Mouse (Mus musculus) right cerebral cortex, adult 2 months (tissue): Measurements from ENCODE around the gene Itfg2.

Experiments used
- DNase-seq, 2 experiments: peaks; one replicate each; pipeline ENCODE4 v3.0.0; 2021 to 2022; ENCODE audit warnings: low spot score in 2 of 2

Gene Itfg2

DNA sequence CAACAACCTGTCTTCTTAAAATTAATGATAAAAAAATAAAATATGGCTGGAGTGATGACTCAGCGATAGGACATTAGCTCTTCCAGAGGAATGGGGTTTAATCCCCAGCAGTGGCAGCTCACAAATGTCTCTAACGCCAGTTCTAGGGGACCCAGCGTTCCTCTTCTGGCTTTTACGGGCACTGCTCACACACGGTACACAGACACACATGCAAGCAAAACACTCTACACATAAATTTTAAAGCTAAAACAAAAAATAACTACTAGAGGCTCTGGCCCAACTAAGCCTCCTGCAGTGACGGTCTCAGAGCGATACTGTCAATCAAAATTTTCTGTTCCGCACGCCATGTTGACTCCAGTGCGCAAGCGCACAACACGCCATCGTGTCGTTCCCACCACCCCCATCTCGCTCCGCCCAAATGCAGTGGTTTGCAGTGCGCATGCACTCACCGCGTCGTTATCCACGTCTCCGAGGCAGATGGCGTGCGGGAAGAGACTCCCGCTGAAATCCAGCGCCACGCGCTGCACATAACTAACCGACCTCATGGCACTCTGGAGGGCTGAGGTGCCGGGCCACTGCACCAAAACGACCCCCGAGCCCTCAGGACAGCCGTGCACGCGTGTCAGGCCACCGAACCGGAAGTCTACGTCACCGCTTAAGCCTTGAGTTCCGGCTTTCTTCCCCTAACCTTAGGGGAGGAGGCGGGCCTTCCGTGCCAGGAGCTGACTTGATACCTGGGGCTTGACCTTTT lies at the start of gene Itfg2:
TSS of gene Itfg2 (minus strand) at position 663 of the 751 bp plus-strand sequence.
- DNase-seq = peak; percentile 97 to 98

DNA sequence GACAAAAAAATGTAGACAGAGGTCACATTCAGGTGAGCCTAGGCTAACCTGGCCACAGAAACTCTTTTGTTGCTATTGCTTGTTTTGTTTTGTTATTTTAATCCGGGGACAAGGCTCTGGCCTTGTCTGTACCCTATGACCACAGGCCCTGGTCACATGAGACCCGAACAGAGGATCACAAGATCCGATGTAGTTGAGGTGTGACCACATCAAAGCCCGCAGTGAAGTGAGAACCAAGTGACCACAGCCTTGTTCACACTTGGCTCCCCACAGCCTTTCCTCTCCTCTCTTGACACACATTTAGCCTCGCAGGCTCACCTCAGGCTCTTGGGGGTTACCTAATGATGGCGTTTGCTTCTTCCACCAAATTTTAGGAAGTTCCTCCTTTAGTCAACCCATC lies 49.4 kb upstream of the Itfg2 start:
- no peak for DNase-seq

DNA sequence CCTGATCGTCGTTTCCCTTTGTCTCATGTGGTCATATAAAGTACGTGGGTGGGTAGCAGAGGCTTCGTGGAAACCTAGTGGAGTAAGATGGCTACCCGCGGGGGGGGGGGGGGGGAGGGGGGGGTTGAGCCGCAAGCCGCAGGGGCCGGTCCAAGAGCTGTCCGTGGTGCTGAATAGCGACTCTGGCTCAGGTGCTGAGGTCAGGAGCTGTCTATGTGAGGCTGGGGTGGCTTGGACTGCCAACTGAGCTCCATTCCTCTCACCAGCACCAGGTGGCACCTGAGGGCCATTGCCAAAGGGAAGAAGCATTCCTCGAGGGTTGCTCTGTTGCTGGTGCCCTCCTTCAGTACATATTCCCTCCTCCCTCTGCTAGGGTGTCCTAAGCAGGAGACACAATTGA lies 44.7 kb upstream of the Itfg2 start:
- no peak for DNase-seq

DNA sequence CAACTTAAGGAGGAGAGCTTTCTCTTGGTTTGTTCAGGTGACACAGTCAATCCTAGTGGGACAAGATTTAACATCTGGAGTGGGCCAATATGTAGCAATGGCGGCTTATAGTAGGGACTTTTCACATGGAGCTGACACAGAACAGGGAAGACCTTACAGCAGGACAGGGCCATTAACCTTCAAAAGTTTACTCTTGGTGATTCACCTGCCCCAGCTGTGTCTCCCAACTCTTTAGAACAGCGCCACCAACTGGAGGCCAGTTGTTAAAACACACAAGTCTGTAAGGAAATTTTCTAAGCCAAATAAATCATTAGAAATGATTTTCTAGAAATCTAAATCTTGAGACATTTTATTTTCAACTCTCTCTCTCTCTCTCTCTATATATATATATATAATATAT lies 42.6 kb upstream of the Itfg2 start:
- DNase-seq = no peak

DNA sequence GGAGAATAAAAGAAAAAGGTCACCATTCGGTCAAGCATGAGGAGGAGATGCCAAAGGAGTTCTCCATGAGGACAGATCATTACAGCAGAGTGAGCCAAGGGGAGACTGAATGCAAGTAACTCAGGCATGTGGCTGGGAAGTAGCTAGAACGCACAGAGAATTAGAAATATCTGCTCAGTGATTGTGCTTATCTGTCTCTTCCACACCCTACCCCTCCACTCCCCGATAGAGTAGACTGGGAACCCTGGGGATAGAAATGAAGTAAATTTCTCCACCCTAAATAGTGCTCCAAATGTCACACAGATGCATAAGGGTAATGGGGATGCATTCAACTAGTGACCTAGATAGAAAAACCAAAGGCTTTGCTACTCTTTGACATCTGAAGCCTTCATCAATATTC lies 41.8 kb upstream of the Itfg2 start:
- no peak for DNase-seq

DNA sequence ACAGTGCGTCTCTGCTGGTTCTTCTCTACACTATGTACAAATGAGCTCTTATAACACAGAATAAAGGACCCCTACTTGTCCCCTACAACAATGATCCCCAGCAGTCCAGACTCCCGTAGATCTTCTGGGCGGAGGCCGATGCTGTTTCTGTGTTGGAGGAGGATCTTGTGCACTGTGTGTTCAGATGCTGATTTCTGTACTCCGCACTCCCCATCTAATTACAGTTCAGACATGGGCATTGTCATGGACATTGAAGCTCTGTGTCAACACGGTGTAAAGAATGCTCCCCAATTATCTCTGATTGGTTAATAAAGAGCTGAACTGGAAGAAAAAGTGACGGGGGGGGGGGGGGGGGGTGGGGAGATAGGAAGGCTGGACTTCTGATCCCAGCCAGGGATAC lies 41.3 kb upstream of the Itfg2 start:
- no peak for DNase-seq

DNA sequence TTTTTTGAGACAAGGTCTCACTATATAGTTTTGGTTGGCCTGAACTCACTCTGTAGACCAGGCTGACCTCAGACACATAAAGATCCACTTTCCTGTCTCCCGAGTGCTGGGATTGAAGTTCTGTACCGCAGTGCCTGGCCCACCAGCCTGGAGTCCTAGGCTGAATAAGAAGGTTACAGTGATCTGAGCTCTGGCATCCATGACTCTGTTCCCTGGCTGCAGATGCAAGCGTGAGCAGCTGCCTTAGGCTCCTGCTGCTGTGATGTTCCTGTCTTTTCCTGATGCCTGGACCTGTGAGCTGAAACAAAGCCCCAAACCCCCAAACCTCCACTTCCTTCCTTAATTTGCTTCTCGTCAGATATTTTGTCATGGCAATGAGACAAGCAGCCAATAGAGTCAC lies 40.3 kb upstream of the Itfg2 start:
- no peak for DNase-seq

DNA sequence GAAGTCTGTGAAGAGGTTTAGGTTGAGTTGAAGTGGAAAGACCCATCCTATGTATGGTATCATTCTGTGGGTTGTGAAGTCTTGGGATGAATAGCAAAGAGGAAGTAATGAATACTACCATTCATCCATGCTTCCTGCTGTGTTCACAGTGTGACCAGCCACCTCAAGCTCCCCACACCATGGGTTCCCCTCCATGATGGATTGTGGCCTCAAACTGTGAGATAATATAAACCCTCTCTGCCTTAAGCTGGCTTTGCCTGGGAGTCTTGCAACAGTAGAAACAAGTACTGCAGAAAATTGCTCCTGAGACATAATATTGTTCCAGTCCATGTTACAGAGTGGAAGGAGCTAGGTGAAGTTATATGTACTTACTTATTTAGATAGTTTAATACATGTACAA lies 36.9 kb upstream of the Itfg2 start:
- DNase-seq = no peak

DNA sequence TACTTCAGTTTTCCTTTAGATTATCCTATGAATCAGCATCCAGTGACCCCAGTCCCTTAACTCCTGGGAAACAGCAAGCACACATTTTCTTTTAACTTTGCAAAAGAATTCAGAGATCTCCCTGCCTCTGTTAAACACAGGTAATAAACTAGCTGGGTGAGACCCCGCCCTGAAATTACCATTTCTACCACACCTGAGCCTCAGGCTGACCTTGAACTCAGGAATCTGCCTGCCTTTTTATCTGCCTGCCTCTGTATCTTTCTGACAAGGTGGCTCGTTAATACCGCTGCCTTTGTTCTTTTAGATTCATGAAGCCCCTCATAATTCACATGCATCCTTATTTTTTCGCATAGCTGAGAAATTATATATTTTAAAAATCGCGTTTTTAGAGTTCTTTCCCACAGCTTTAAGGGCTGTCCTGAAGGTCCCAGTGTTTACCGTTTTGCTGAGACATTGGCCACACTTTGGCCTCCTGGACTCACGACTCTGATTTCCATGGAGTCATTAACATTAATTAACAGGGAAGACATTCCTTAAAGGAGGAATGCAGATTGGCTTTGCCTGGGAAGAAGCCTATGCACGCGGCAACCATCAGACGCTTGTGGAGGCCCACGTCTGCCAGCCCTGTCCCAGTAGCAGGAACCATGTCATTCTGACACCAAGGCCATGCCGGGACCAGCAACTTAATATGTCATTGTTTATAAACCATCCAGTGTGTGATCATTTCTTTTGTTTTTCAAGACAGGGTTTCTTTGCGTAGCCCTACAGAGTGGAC lies 36.2 kb upstream of the Itfg2 start:
- DNase-seq = no peak

DNA sequence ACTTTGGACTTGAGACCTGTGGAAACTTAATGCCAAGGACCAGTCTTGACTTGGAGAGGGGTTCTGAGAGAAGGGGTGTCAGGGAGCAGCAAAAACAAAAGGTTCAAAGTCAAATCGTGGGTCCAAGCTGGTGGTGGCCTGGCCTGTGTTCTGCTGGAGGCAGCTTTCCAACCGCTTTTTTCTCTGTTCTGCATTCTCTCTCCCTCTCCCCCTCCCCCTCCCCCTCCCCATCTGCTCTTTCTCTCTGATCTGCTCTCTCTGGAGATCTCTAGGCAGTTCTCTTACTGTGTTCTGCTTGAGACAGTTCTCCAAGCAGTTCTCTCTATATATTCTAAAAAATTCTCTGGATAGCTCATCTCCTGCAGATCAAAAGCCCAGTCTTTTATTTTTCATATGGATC lies 35.6 kb upstream of the Itfg2 start:
- DNase-seq = no peak

DNA sequence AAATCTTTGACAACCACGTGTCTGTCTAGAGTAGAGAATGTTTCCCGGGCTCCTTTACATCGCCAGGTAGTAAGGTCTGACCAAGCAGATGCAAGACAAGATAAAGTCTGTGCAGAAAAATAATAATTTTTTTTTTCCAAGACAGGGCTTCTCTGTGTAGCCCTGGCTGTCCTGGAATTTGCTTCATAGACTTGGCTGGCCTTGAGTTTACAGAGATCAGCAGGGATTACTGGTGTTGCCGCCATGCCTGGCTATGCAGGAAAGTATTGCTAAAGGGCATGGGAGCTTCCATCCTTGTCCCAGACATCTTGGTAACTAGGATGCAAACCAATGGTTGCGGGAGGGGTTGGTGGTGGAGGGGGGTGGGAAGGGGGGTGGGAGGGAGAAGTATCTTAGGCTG lies 32.5 kb upstream of the Itfg2 start:
- DNase-seq = no peak

DNA sequence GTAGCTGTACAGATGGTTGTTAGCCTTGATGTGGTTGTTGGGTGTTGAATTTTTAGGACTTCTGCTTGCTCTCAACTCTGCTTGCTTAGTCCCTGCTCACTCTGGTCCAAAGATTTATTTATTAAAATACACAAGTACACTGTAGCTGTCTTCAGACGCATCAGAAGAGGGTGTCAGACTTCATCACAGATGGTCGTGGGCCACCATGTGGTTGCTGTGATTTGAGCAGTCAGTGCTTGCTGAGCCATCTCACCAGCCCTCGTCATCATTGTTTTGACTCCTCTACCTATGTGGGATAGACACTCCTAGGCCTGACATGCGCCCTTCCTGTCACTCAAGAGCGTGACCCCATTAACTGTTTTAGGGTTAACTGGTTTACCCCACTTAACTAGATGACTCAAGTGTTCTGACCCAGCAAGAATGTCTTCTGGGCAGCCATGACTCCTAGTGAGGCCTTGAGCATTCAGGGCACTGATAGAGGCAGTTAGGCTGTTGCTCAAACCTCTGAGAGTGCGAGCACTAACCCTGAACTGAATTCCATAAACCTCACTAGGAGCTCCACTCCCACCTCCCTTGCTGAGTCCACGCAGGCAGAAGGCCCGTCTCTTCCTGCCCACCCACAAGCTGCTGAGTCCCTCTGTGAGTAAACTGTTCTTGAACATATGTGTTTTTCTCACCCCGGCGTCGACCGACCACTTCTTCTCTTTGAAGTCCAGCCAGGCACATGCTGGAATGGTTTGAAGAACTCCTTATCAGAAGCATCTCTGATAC lies 31.3 kb upstream of the Itfg2 start:
- peak; percentile 32 to 49 for DNase-seq

DNA sequence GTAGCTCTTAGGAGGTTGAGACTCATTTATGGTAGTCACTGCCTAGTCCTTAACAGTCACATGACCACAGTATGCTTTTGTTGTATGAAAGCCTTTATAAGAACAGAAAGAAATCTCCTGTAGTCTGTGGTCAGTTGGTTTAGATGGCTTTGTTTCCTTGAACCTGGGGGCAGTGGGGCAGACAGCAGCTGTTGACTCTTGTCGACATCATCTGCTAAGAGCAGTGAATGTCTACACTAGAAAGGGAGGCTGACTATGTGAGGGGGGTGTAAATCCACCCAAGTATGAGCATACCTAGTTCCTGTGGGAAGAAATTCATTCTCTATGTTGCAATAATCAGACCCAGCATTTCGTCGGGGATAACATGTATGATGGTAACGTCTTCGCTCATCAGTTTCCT lies 22.3 kb upstream of the Itfg2 start:
- no peak for DNase-seq

DNA sequence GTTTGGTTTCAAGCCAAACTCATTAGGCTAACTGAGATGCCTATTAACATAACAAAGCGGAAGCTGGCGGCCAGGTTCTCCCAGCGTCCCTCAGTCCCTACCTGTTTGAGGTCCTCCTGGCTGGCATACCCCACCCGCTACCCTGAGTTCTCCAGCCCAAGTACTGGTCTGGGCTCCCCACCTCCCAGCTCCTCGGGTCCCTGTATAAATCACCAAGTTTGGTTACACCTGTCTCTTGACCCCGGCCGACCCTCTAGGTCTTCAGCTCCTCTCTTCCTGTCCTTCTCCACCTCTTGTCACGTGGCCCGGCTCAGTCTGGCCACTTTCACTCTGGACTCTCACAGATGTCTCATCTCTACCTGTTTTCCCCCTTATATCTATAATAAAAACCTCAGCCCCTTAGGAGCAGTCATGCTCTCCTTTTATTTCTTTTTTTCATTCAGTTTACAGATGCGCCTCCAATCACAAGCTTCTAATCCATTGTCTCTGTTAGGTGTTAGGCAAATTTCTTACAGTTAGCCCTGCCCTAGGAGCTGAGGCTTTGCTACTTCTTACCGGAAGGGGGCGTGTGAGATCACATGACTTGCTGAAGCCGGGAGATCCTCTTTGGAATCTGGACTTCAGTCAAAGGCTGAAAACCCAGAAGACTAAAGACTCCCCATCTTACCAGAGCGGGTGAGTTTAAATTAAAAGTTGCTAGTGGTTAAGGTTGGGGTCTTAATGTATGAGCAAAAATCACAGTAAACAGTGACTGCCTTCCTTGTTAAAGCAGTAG lies 21.2 kb upstream of the Itfg2 start:
- DNase-seq = peak; percentile 55 to 56

DNA sequence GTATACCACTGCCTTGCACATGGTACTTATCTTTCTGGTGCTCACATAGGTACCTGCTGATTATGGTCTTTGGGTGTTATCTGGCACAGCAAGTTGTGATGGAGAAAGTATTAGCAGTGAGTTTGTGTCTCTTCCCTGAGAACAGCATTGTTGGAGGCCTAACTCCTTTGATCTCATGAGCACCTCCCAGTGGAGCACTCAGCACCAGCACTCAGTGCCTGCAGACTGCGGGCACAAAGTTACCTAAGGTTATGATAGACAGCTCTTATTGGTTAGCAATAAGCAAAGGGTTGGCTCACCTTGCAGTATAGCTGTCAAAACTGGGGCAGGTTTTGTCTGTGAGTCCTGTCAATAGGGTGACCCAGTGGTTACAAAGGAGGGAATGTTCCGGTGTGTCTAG lies 15.5 kb upstream of the Itfg2 start:
- DNase-seq = no peak

DNA sequence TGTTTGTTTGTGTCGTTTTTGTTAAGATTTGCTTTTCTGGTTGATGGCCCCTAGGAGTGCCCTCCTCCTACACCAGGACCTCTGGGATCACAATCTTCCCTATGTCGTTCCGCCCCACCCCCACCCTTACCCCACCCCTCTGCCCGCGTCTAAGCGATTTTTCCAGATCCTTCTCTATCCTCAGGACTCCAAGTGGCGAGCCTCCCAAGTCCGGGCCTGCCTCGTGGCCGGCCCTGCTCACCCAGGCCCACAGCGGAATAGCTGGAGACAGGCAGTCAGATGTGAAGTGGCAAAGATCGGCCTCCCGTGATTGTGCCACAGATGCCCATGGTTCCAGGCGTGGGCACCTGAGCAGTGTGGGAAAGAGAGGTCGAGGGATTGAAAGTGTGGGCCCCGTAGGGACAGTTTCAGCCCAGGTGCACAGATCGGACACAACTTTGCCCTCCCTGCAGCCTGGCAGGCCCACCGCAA lies 14.2 kb upstream of the Itfg2 start:
- no peak for DNase-seq

DNA sequence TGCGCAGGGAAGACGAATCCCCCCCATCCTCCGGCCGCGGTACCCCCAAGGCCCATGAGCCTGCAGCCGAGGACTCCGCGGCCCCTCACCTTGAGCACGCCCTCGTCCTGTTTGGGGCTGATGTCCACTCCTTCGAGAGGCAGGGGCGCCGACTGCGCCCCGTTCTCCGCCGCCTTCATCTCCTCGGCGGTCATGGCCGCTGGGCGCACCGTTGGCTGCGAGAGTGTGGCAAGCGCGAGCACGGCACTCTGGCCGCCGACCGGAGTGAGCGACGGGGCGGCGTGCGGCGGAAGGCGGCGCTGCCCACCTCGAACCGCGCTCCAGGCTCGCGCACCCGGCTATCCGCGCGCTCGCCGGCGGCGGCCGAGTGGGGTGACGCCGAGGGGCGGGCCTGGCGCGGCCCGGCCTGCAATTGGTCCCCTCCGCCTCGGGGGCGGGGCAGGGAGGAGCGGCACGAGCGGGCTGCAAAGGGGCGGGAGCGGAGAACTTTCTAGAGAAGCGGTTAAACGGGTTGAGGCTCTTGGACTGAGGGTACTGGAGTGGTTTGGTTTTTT lies 13.7 kb upstream of the Itfg2 start, which contains the start of gene Fkbp4:
TSS of gene Fkbp4 (minus strand) at position 361 of the 554 bp plus-strand sequence.
- peak; percentile 89 to 91 for DNase-seq

DNA sequence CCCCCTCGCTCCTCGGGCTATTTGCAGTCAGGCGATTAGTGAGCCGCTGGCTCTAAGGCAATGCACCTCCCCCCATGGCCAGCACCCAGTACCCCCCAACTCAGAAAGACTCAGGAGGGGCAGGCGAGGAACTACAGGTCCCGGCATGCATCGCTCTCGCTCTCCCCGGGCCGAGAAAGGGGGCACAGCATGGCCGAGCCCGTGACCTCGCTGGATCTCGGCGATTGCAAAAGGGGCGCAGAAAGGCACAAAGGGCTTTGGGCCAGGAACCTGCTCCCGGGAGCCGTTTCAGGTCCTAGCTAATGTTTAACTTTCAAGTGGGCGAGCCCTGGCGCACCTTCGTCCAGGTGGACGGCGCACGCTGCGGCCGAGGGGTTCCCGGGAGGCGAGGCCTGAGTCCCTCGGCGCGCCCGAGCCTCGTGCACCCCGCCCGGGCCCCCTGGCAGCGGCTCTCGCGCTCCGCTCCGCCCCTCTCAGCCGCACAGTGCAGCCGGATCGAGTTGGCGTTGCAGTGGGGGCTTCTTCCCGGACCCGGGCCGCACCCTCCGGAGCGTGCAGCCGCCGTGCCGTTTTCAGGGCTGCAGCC lies 13.1 kb upstream of the Itfg2 start:
- DNase-seq = peak; percentile 47 to 59

DNA sequence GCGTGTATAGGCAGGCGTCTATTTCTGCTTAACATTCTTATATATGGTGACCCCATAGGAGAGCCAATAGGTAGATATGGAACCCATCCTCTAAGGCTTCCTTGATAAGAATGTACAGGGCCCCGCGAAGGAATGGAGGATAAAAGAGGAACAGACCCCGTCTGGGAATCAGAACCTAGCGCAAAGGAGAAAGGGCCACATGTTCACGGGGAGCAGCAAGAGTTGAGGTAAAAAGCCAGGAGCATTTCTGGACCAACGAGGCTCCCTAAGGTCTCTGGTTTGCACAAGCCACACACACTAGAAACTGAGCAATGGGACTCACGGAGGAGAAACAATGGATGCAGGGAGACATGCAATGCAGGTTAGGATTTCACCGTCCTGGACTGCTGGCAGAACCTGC lies 12.6 kb upstream of the Itfg2 start:
- DNase-seq = no peak

DNA sequence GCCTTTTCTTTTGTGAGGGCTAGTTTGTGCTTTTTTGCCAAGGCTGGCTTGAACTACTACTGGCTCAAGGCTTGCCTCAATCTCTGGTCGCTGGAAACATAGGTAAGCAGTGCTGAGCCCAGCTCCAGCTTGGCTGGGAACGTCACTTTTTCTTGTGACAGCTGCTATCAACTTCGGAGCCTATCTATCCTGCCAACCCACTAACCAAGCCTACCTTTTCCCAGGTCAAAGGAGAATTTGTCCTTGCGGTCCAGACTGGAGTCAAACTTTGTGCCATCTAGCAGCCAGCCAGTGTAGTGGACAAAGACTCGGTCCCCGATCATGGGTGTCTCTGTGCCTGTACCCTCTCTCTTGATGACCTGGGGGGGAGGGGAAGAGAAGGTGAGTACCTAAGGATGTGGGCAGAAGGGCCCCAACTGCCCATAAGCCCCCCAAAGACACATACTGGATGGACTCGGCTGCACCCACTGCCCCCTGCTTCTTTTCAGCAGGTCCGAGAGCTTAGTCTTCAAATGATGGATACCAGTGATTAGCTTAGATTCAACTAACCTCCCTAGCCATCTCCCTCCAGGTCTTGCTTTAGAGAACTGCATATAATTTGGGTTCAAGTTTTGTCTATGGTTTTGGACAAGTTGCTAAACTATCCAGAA lies 11.8 kb upstream of the Itfg2 start:
- no peak for DNase-seq
